Mouse (Mus musculus): ENCODE results near the gene Guca1a.
"Not testable (repeated sequence)": the region's sequence is repeated elsewhere in the genome, so short reads cannot be mapped to it uniquely, and the experiment has no call there.

Gene Guca1a

DNA sequence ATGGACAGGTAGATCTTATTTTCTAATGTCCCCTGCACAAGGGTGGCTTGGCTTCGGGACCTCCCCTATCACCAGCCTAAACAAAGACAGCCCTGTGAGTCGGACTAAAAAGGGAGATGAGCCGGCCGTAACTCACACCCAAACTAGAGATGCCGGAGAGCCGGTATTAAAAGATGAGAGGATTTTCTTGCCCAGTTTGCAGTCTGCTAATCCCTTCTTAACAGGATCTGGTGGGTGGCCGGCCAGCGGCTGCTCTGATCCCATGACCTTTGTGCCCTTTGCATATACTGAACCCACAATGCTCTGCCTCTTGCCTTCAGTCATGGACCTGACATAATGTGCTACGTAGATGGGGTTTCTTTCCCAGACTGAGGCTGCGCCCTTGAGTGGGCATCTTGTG lies at the start of gene Guca1a:
Gene Guca1a (minus strand): TSS at position 134 of the 400 bp plus-strand sequence.
- no peak for DNase-seq

DNA sequence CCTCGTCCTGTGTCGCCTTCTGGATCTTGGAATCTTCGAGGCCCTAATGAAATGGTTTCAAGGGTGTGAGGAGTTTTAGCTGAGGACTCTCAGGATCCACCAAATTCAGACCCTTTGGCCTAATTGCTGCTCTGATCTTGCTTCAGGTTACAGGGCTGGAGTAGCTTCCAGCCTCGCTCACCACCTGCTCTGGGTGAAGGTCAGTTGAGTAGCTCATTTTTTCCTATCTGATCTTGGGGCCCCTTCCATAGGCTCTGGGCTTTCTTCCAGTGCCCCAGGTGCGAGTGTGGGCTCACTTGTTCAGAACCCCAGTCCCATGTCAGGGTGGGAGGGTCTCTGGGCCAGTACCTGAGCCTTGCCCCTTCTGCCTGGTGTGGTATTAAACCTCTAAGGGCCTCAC lies 49.0 kb upstream of the Guca1a start:
- DNase-seq: no peak

DNA sequence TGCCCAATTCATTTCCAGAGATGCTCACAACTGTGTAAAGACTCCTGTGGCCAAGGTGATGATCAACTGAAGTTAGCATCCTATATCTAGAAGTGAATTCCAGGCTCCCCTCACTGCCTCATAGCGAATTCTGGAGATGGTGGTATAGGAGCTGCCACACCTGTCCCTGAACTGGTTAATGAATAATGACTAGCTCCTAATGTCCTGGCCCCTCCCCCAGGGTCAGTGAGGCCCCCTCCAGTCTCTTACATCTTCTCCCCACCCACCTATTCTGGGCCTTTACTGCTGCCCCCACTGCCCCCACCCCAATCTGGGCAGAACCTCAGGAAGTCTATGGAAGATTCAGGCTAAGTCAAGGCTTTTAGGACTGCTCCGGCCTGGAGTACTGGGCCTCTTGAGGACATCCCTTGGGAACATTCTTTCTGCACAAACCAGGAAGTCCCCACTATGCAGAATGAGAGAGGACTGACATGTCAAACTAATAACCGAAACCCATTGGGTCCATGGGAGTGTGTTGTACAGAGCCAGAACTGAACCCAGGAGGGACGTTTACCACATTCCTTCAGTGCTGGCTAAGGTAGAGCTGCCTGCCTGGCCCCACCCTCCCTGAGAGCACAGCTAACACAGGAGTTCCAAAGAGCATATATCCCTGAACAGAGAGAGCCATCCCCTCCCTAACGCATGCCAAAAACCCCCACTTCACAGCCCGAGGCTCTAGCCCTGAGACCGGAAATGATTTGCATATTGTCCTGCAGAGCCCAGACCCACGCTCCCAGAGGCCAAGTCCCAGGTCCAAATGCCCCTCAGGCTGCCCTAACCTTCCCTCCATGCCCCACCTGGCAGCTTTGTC lies 48.4 kb upstream of the Guca1a start:
- DNase-seq: no peak

DNA sequence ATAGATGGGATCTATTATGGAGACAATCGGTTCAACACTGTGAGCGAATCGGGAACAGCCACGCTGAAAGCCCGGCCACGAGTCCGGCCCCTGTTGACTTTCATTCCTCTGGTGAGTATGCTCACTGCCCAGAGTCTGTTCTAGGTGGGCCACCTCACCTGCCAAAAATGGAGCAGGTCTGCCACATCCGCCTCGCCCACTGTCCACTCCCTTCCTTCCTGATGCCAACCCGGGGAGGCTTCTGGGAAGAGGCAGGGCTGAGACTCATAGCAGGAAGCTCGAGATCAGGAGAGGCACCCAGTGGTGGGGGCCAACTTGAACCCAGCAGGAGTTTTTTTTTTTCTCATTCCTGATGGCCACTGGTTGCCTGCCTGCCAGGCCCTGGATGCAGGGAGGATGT lies 46.2 kb upstream of the Guca1a start:
- no peak for DNase-seq

DNA sequence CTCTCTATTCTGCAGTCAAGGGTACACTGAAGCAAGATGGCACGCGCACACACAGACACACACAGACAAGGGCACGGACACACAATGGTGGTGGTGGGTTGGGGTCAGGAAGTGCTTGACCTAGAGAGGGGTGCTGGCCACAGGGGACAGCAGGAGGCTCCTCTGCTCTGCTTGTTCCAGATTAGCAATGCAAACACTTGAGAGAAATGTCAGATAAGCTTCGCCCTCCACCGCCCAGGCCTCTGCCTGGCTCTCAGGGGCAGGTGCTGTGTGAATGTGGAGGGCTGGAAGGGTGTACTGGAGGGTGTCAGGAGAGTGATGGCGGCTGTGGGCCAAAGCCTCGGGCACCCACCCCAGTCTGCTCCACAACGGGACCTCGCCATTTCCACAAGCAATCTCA lies 45.6 kb upstream of the Guca1a start:
- no peak for DNase-seq

DNA sequence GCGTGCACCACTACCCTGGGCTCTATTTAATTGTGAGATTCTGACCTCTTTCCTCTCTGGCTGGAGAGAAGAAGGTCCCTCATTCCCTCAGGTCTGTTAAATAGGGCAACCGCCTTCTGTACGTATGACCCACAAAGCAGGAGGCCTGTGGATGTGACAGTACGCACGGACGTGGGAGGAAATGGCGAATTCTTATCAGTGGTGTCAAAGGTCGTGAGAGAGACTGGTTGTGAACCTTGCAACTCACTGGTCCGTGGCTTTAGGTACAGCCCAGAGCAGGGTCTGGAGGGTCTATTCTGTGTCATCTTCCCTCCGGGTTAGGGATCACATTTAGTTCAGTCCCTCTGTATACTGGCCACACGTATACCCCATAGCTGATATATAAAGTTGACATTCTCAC lies 45.1 kb upstream of the Guca1a start:
- no peak for DNase-seq

DNA sequence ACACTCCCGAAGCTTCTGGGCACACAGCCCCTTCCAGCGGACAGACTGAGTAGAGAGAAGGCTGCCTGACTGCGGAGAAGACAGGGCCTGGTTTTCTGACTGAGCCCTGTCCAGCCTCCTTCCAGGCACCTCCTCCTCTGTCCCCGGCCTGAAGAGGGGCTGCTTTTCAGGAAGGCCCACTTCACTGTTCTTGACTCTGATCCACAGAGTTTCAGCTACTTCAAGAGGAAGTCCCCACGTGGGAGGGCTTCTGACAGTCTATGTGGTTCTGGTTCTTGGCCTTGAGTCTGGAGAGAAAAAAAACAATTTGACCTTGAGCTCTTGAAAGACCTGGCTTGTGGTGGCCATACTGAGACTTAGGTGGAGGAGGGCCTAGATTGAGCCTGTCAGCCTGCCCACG lies 43.7 kb upstream of the Guca1a start:
- peak; percentile 69 for DNase-seq

DNA sequence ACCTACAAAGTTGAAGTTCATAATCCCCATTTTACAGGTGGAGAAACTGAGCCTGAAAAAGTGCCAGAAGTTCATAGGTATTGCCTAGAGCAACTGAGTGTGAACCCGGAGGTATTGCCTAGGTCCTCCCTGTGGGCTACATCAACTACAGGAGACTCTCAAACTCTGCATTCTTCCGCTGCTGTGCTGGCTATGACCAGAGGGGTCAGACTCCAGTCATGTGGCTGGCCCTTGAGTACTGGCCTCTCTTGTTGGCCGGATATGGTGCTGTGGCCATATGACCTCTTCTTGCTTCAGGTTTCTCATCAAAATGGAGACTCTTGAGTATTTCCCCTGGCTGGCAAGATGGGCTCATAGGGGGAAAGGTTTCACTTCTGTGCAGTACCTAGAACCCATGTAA lies 41.9 kb upstream of the Guca1a start:
- peak; percentile 42 for DNase-seq

DNA sequence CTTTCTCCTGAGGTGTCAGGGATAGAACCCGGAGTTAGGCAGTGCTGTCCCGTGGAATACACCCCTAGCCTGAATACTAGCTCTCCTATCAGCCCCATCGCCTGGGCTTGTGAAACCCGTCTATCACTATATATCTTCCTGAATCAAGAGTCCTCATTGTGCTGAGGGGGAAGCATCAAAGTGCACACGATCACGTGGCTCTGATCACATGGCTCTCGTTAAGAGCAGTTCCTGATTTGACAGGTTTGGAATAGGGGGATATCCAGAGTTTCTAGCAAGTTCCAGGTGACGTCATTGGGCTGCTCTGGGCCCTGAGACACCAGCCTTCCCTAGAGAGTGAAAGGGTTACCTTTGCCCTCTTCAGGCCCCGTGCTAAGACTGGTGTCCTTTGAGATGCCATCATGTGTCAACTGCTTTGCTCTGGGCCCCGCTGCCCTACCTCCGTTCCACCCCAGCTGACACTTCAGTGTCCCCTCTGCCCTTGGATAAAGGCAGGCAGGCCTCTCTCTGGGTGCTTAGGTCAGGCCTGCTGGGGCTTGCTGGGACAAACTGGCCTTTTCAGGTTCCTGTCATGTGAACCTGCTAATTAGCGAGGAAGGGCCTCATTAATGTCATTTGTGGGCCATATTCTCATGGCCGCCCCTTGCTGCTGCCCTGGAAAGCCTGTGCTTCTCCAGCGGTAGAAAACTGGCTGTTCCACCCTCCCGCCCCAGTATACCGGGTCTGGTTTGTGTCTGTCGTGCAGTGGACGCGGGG lies 41.1 kb upstream of the Guca1a start:
- no peak for DNase-seq

DNA sequence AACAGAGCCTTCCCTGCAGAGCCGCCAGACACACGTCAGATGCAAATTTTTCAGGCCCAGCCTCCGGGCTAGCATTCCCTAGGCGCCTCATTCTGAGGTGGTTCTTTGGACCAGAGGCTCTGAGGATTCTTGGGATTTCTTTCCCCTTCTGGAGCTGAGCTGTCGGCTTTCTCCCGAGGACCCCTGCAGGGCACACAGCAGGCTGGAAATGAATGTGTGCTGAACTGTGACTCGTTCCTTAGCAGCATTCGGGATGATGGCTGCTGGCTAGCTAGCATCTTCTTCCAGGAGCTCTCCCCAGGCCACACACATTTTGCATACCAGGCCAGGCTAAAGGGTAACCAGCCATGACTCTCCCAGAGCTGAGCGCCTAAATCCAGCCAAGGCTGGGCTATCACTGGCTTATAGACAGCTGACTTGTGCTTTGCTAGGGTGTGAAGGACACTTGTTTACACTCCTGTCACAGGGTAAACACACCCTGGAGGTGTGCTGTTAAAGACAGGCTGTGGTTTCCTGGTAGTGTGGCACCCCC lies 40.0 kb upstream of the Guca1a start:
- DNase-seq: no peak

DNA sequence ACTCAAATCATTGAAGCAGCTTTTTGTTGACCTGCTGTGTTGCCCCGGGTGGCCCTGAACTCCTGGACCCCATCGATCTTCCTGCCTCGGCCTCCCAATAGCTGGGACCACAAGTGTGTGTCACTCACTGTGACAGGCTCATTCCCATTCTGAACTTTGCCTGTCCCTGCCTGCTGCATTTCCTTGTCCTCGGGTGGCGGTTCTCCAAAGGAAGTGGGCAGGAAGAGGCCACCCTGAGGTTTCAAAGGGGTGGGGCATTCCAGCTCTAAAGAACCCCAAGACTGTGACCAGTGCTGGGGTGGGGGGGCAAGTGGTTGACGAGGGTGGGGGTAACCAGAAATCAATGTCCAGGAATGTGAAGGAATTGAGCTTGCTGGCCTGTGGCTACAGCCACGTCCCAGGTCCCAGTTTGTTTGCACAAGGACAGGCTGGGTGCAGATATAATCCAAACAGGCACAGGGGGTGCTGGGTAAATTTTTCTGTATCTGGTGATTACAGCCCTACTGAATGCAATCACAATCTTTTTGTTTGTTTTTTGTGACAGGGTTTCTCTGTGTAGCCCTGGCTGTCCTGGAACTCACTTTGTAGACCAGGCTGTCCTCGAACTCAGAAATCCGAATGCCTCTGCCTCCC lies 39.1 kb upstream of the Guca1a start:
- DNase-seq: peak; percentile 70

DNA sequence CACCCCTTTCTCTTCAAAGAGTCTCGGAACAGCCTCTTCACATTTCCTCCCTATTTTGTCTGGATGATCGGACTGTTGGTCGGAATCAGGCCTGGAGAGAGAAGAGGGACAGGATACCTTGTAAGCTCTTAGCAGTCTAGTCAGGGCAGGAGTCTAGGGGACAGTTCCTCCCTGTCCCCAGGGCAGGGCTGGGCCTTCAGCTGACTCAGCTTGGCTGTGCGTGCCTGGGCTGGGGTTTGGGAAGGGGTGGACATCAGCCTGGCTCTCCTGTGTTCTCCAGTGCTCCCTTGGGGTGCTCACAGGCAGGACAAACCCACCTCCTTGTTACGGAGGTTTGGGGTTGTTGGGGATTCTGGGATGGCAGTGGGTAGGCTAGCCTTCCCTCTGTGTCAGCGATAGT lies 38.2 kb upstream of the Guca1a start:
- no peak for DNase-seq

DNA sequence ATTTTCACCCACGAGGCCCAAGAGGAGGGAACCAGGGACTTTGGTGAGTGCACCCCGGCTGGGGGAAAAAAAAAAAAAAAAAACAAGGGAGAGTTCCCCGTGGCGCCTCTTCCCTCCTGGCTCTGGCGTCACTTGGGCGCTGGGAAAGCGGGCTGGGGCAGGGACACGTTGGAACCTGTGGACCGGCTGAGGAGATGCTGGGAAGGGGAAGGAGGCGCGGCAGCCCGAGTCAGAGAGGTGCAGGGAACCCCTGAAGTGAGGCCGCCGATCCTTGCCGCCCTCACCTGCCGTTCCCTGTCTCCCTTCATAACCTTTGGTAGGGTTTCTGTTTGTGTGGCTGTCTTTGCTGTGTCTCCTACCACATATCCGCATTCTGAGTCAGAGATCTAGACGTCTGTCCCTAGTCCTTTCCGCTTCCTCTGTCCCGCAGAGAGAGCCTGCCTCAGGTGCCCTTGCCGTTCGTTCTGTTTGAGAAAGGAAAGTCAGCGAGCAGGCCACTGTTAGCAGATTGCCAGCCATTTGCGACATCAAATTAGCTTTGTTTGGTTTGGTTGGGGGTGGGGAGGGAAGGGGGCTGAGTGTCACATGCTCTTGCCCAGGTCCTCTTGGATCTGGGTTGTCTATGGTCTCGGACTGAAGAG lies 36.6 kb upstream of the Guca1a start, which contains the start of gene 1700001C19Rik:
Gene 1700001C19Rik (minus strand): TSS at position 470 of the 641 bp plus-strand sequence.
- DNase-seq: no peak

DNA sequence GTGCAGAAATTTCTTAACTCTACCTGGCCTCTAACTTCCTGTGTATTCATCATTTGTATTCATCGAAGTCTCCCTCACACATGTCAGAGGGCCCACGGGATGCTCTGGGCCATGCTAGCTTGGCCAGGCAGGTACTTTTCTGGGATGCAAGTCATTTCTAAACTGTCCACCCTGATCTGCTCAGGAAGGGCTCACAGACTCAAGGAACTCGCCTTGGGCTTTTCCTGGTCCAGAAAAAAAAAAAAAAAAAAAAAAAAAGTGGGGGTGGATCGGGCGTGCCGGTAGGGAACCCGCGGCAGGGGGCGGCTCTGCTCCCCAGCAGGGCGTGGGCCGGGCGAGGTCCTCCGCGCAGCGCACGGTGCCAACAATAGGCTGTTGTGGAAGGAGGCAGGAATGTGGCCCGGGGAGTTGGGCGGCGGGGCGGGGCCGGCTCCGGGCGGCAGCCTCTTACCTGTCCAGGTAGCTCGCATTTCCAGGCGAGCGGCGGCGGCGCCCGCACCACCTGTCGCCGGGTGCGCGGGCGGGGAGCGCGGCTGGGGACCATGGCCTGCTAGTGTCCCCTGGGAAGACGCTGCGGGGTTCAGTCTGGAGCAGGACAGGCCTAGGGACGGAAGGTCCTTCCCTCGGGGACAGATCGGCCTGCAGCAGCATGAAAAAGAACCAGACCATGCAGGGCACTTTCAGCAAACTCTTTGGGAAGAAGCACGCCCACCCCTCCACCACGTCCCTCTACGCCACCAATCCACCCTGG lies 35.9 kb upstream of the Guca1a start, which contains the start of gene AI661453:
Gene AI661453 (plus strand): TSS at position 460 of the 751 bp plus-strand sequence.
- DNase-seq: peak; percentile 89

DNA sequence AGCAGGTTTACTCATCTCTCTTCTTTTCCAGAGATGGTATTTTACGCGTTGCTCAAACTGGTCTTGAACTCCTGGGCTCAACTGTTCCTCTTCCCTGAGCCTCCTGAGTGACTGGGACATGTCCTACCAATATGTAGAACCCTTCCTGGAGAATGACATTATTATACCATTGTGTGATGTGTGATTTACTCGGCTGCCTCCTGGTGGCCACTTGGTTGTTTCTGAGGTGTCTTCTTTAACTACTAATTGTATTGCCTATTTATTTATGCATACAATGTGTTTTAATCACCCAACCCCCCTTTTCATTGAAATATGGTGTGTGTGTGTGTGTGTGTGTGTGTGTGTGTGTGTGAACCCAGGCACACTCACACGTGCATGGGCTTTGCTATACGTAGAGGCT lies 30.4 kb upstream of the Guca1a start:
- no peak for DNase-seq

DNA sequence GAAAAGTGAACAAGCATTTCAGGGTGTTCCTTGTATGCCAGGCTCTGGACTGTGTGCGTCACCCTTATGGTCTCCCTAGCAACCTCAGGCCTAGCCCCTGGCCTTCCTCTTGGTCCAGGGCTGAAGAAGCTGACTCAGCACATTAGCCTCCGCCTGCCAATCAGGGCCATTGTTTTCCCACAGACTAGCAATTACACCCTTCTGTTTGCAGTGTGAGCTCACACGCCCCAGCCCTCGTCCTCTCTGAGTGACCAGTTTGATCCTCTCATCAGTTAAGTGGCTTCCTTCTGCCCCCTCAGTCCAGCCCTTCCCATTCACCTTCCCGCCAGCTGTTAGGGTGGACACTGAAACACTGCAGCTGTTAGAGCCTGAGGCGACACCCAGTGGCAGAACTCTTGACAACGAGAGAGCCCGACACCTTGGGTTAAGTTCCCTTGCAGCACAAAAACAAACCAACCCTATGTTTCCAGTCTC lies 28.5 kb upstream of the Guca1a start:
- DNase-seq: peak; percentile 79

DNA sequence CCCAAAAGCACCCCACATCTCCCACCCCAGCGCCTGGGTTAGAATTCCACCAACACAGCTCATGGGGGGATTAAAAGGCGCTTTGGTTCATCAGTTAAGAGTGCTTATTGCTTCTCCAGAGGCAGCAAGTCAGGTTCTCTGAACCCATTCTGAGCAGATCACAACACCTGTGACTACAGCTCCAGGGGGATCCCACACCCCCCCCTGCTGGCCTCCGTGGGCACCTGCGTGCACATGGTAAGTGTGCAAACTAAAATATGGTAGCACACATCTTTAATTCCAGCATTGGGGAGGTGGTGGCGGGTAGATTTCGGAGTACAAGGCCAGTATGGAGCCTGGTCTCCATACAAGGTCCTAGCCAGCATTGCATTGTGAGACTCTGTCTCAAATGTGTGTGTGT lies 26.9 kb upstream of the Guca1a start:
- DNase-seq: no peak

DNA sequence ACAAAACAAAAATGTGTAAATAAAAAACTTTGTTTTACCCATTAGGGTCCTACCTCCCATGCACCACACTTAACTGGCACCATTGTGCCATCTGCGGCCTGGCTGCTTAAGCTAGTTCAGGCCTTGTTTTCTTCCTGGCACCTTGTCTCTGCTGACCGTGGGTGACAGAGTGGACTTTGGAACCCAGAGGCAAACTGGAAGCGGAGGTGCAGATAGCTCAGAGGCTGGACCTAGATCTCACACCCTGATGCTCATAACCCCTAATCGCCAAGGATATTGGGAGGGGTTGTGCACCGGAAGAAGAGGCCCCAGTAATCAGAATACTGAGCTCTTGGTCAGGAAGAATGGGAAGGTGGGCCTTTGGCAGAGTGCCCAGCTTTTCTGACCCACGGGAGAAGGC lies 23.8 kb upstream of the Guca1a start:
- DNase-seq: no peak

DNA sequence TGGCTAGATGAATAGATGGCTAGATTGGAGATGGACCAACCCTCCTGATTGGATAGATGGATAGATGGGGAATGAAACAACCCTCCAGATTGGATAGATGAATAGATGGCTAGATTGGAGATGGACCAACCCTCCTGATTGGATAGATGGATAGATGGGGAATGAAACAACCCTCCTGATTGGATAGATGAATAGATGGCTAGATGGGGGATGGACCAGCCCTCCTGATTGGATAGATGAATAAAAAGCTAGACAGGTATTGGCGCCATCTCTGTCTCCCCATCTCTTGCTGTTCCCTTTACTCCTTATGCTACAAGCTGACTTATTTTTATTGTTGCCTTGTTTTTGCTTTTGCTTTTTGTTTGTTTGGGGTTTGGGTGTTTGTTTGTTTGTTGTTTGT lies 22.2 kb upstream of the Guca1a start:
- DNase-seq: not testable (repeated sequence)

DNA sequence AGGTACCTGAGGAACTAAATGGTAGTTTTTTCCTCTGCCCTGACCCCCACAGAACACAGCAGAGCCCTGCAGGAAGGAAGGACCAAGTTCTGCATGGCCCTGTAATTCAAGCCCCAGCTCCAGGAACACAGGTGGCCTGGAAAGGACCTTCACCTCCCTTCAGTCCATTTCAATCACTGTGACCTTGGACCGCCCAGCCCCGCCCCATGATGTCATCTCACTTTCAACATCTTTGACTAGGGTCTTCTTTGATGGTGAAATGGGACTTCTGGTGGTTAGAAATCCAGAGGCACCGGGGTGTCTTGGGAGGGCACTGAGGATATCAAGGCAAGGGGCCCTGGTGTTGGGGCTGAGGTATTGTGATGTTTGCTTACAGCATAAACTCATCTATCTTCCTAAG lies 21.2 kb upstream of the Guca1a start:
- DNase-seq: no peak

DNA sequence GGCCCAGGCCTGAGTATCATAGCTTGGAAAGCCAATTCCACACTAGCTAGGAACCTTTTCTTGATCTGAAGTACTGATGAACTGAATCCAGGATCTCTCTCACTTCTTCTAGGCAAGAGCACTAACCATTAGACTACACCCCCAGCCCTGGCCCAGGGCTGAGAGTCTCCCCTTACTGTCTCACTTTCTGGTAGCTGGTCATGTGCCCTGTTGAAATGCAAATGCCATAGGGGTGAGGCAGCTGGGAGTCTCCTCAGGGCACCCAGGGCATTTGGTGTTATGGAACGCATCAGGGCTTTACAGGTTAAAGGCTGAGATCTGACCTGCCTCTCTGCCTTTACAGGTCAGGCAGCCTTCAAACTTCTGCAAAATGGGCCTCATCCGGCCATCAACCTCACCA lies 19.8 kb upstream of the Guca1a start:
- DNase-seq: no peak

All from lung, postnatal 36 days (tissue).